Mouse (Mus musculus): Measurements from ENCODE around the gene Csrnp1. TPM values are rescaled to one million over a fixed set of nuclear protein-coding genes. Genes with fewer than 3 reads are reported as not detected.

Csrnp1 gene
- polyA plus RNA-seq, 1 experiment from 2014 or later: 2.0 TPM

- H3K9me3 ChIP-seq (ENCODE audit: control insufficient read depth, low read length): no peaks in the 10 kb centered on the region
- no peak for ATAC-seq
- 79% methylated on average over 7 of the region's 7 CpGs for WGBS
Observed at GRCm38 (mm10) chr9:119994207-119994606, 9.7 kb upstream of the Csrnp1 start.

GRCm38 (mm10) chr9:119993092-119993844, 8.8 kb upstream of the Csrnp1 start:
- Histone ChIP-seq H3K36me3 (ENCODE audit: control insufficient read depth, insufficient read depth) (no peaks in the 10 kb centered on the region), H3K9ac (replicated peaks; ENCODE audit: low read depth, low read length) (no peak overlapping the region), H3K4me1 (replicated peaks; ENCODE audit: control insufficient read depth, insufficient read depth, low read length) (no peaks in the 10 kb centered on the region), H3K9me3 (ENCODE audit: control insufficient read depth, low read length) (no peaks in the 10 kb centered on the region), H3K4me2 (ENCODE audit: low read length) (no peak overlapping the region), H3K27me3 (replicated peaks; ENCODE audit: control insufficient read depth, insufficient read depth, low read length) (no peaks in the 10 kb centered on the region), H3K4me3 (replicated peaks; ENCODE audit: low read length) (no peak overlapping the region), H3K27ac (ENCODE audit: low read length) (no peak overlapping the region)
- ATAC-seq: no peak
- 66% methylated on average over 10 of the region's 10 CpGs for WGBS

More at GRCm38 (mm10) chr9:119994207-119994606, 9.7 kb upstream of the Csrnp1 start:
- Histone ChIP-seq H3K36me3 (ENCODE audit: control insufficient read depth, insufficient read depth) (no peaks in the 10 kb centered on the region), H3K4me1 (replicated peaks; ENCODE audit: control insufficient read depth, insufficient read depth, low read length) (no peaks in the 10 kb centered on the region), H3K4me3 (replicated peaks; ENCODE audit: low read length) (no peak overlapping the region), H3K4me2 (ENCODE audit: low read length) (no peak overlapping the region), H3K9ac (replicated peaks; ENCODE audit: low read depth, low read length) (no peak overlapping the region), H3K27me3 (replicated peaks; ENCODE audit: control insufficient read depth, insufficient read depth, low read length) (no peaks in the 10 kb centered on the region), H3K27ac (ENCODE audit: low read length) (no peak overlapping the region)

- ATAC-seq: no peak
- no peaks in the 10 kb centered on the region for H3K9me3 ChIP-seq (ENCODE audit: control insufficient read depth, low read length)
- no peaks in the 10 kb centered on the region for H3K36me3 ChIP-seq (ENCODE audit: control insufficient read depth, insufficient read depth)
- no peak overlapping the region for H3K27ac ChIP-seq (ENCODE audit: low read length)
- H3K4me2 ChIP-seq (ENCODE audit: low read length): no peak overlapping the region
- 17% methylated on average over 5 of the region's 5 CpGs for WGBS
- no peak overlapping the region for H3K9ac ChIP-seq (replicated peaks; ENCODE audit: low read depth, low read length)
- no peaks in the 10 kb centered on the region for H3K27me3 ChIP-seq (replicated peaks; ENCODE audit: control insufficient read depth, insufficient read depth, low read length)
- H3K4me1 ChIP-seq (replicated peaks; ENCODE audit: control insufficient read depth, insufficient read depth, low read length): no peaks in the 10 kb centered on the region
- no peak overlapping the region for H3K4me3 ChIP-seq (replicated peaks; ENCODE audit: low read length)
Observed at GRCm38 (mm10) chr9:119991310-119991709, 6.9 kb upstream of the Csrnp1 start.

GRCm38 (mm10) chr9:119988304-119988703, 3.8 kb upstream of the Csrnp1 start:
- no peaks in the 10 kb centered on the region for H3K36me3 ChIP-seq (ENCODE audit: control insufficient read depth, insufficient read depth)
- WGBS: 53% methylated on average over 7 of the region's 7 CpGs
- H3K9me3 ChIP-seq (ENCODE audit: control insufficient read depth, low read length): no peaks in the 10 kb centered on the region
- H3K4me2 ChIP-seq (ENCODE audit: low read length): no peak overlapping the region
- H3K4me3 ChIP-seq (replicated peaks; ENCODE audit: low read length): no peak overlapping the region
- ATAC-seq: no peak
- peaks cover 6% of the 10 kb centered on the region for H3K4me1 ChIP-seq (replicated peaks; ENCODE audit: control insufficient read depth, insufficient read depth, low read length)
- no peak overlapping the region for H3K9ac ChIP-seq (replicated peaks; ENCODE audit: low read depth, low read length)
- no peaks in the 10 kb centered on the region; the same call in 1 of the 2 replicates for H3K27me3 ChIP-seq (replicated peaks; ENCODE audit: control insufficient read depth, insufficient read depth, low read length)
- H3K27ac ChIP-seq (ENCODE audit: low read length): no peak overlapping the region

GRCm38 (mm10) chr9:119985881-119986574, 1.6 kb upstream of the Csrnp1 start:
- no peak for ATAC-seq

GRCm38 (mm10) chr9:119983585-119984535, 598 bp downstream of the Csrnp1 start:
- no peak overlapping the region; the same call in 1 of the 2 replicates for H3K27ac ChIP-seq (ENCODE audit: low read length)
- under 1% methylated on average over 76 of the region's 79 CpGs for WGBS
- H3K27me3 ChIP-seq (replicated peaks; ENCODE audit: control insufficient read depth, insufficient read depth, low read length): peaks cover 2% of the 10 kb centered on the region
- no peaks in the 10 kb centered on the region for H3K36me3 ChIP-seq (ENCODE audit: control insufficient read depth, insufficient read depth)
- peak overlapping the region; percentile 75 for H3K9ac ChIP-seq (replicated peaks; ENCODE audit: low read depth, low read length)
- no peaks in the 10 kb centered on the region for H3K9me3 ChIP-seq (ENCODE audit: control insufficient read depth, low read length)
- peak overlapping the region; percentile 94 for H3K4me2 ChIP-seq (ENCODE audit: low read length)
- peaks cover 35% of the 10 kb centered on the region for H3K4me1 ChIP-seq (replicated peaks; ENCODE audit: control insufficient read depth, insufficient read depth, low read length)
- H3K4me3 ChIP-seq (replicated peaks; ENCODE audit: low read length): peak overlapping the region; percentile 77
- peak; percentile 72 for ATAC-seq

More at GRCm38 (mm10) chr9:119985881-119986574, 1.6 kb upstream of the Csrnp1 start:
- H3K27ac ChIP-seq (ENCODE audit: low read length): no peak overlapping the region
- H3K9me3 ChIP-seq (ENCODE audit: control insufficient read depth, low read length): no peaks in the 10 kb centered on the region
- no peak overlapping the region for H3K4me3 ChIP-seq (replicated peaks; ENCODE audit: low read length)
- H3K9ac ChIP-seq (replicated peaks; ENCODE audit: low read depth, low read length): no peak overlapping the region
- no peak overlapping the region for H3K4me2 ChIP-seq (ENCODE audit: low read length)
- H3K36me3 ChIP-seq (ENCODE audit: control insufficient read depth, insufficient read depth): no peaks in the 10 kb centered on the region
- H3K27me3 ChIP-seq (replicated peaks; ENCODE audit: control insufficient read depth, insufficient read depth, low read length): peaks cover 2% of the 10 kb centered on the region
- H3K4me1 ChIP-seq (replicated peaks; ENCODE audit: control insufficient read depth, insufficient read depth, low read length): peaks cover 29% of the 10 kb centered on the region
- WGBS: 80% methylated on average over 10 of the region's 10 CpGs

- Histone ChIP-seq H3K4me1 (replicated peaks; ENCODE audit: control insufficient read depth, insufficient read depth, low read length) (peaks cover 43% of the 10 kb centered on the region), H3K36me3 (ENCODE audit: control insufficient read depth, insufficient read depth) (no peaks in the 10 kb centered on the region), H3K4me2 (ENCODE audit: low read length) (peak overlapping the region; percentile 94), H3K4me3 (replicated peaks; ENCODE audit: low read length) (peak overlapping the region; percentile 77), H3K9ac (replicated peaks; ENCODE audit: low read depth, low read length) (peak overlapping the region; percentile 75), H3K27me3 (replicated peaks; ENCODE audit: control insufficient read depth, insufficient read depth, low read length) (peaks cover 2% of the 10 kb centered on the region), H3K27ac (ENCODE audit: low read length) (no peak overlapping the region; the same call in 1 of the 2 replicates), H3K9me3 (ENCODE audit: control insufficient read depth, low read length) (no peaks in the 10 kb centered on the region)
- WGBS: under 1% methylated on average over 45 of the region's 48 CpGs
- no peak for ATAC-seq
Observed at GRCm38 (mm10) chr9:119982956-119983551, 1.4 kb downstream of the Csrnp1 start.

- peak overlapping the region; percentile 77 for H3K4me3 ChIP-seq (replicated peaks; ENCODE audit: low read length)
- no peaks in the 10 kb centered on the region for H3K36me3 ChIP-seq (ENCODE audit: control insufficient read depth, insufficient read depth)
- 4% methylated on average over 11 of the region's 11 CpGs for WGBS
- H3K27ac ChIP-seq (ENCODE audit: low read length): peak overlapping the region; percentile 21; the same call in 1 of the 2 replicates
- H3K9ac ChIP-seq (replicated peaks; ENCODE audit: low read depth, low read length): no peak overlapping the region; the same call in 1 of the 2 replicates
- H3K4me1 ChIP-seq (replicated peaks; ENCODE audit: control insufficient read depth, insufficient read depth, low read length): peaks cover 50% of the 10 kb centered on the region
- peak overlapping the region; percentile 94 for H3K4me2 ChIP-seq (ENCODE audit: low read length)
- H3K27me3 ChIP-seq (replicated peaks; ENCODE audit: control insufficient read depth, insufficient read depth, low read length): peaks cover 2% of the 10 kb centered on the region
- ATAC-seq: peak; percentile 37
- H3K9me3 ChIP-seq (ENCODE audit: control insufficient read depth, low read length): no peaks in the 10 kb centered on the region
Observed at GRCm38 (mm10) chr9:119982241-119982811, 2.1 kb downstream of the Csrnp1 start.
